Mouse (Mus musculus) bone marrow macrophage, adult 2 months (primary cell): ENCODE results near the gene Suv39h2.

Experiments used
- CTCF ChIP-seq: IDR thresholded peaks from 2 replicates; pipeline ENCODE4 v1.5.1; 2012; ENCODE audit warnings: low read depth, mild to moderate bottlenecking, low read length, moderate library complexity
- POLR2A ChIP-seq: IDR thresholded peaks from 2 replicates; pipeline ENCODE4 v1.6.1; 2012; ENCODE audit warnings: mild to moderate bottlenecking, low read depth, low read length, borderline replicate concordance

- TF ChIP-seq CTCF = peak; percentile 66
- TF ChIP-seq POLR2A = no peak
Measured at GRCm38 (mm10) chr2:3414241-3414640, 60.6 kb downstream of the Suv39h2 start.
